Mouse (Mus musculus): Measurements from ENCODE around the gene Eif3l. TPM values are rescaled to one million over a fixed set of nuclear protein-coding genes. Genes with fewer than 3 reads are reported as not detected.

The Eif3l gene
- polyA plus RNA-seq, 1 experiment from 2014 or later, result 99.3 TPM

DNA sequence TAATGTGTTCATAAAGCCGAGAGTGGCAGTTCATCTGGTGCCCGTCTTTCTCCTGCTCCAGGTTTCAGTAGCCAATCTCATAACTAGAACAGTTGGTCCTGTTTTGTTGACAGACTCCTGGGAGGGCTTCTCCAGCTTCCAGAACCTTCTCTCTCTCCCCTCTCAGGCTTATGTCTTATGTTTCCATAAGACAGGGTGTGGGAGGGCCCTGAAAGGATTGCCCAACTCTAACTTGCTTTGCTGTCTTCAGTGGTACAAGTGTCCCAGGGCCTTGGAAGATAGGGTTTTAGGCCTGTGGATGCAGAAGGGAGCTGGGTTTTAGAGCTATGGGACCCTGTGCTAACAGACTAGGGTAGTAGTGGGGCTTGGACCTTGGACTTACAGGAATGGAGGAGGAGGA is 35.5 kb downstream of the Eif3l start:
- H3K36me3 ChIP-seq (ENCODE audit: insufficient read depth, low read length), result peaks cover 10% of the 10 kb centered on the region; the same call in 1 of the 2 replicates
- H3K27ac ChIP-seq (ENCODE audit: low read length), result no peak overlapping the region
- no peaks in the 10 kb centered on the region for H3K27me3 ChIP-seq (replicated peaks; ENCODE audit: insufficient read depth, low read length)
- H3K4me1 ChIP-seq (ENCODE audit: insufficient read depth, low read depth, low read length), result peaks cover 23% of the 10 kb centered on the region; the same call in 1 of the 2 replicates
- H3K9ac ChIP-seq (replicated peaks; ENCODE audit: low read depth), result no peak overlapping the region
- WGBS, result 51% methylated on average over 2 of the region's 2 CpGs
- peak overlapping the region; percentile 97 for H3K4me2 ChIP-seq (replicated peaks; ENCODE audit: low read depth, low read length)
- no peak for ATAC-seq
- no peaks in the 10 kb centered on the region for H3K9me3 ChIP-seq (ENCODE audit: low read length)
- TF ChIP-seq CTCF (IDR thresholded peaks at IDR 0.05), result no peak
- H3K4me3 ChIP-seq (ENCODE audit: low read depth, low read length), result peak overlapping the region; percentile 84; the same call in 1 of the 2 replicates
- peak; percentile 55 for DNase-seq (ENCODE audit: low spot score)

DNA sequence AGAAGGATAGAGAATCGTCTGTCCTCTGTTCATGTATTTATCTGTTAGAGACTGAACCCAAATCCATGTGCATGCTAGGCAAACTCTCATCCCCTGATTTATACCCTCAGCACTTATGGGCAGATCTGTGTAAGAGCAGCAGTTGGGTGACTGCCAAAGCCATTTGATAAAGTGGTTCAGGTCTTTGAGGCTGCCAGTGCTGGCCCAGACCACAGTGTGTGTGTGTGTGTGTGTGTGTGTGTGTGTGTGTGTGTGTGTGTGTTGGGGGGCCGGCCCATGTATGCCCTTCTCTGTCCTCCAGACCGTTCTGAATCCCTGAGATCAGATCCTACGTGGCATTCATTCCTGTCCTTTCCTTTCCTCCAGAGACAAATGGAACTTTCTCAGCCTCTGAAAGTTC is 36.8 kb downstream of the Eif3l start:
- Histone ChIP-seq H3K9me3 (ENCODE audit: low read length) (no peaks in the 10 kb centered on the region), H3K9ac (replicated peaks; ENCODE audit: low read depth) (no peak overlapping the region)

DNA sequence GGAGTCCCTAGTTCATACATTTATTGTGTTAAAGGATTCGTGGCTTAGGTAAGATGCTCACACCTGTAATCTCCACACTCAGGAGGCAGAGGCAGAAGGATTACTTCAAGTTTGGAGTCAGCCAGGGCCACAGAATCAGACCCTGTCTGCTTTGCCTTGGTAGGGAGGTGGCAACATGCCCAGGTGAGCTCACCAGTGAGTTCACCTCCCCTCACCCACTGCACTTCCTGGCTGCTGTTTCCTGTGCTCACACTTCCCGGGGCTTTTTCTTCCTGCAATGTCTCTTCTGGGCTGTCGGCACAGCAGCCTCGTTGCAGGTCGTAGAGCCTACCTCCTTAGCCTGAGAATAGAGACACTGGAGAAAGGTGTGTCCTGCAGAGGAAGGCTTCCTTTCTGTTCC is 40.3 kb downstream of the Eif3l start:
- TF ChIP-seq EP300 (IDR thresholded peaks at IDR 0.05) (no peak), CTCF (IDR thresholded peaks at IDR 0.05) (no peak)
- ATAC-seq, result no peak
- Histone ChIP-seq H3K4me1 (ENCODE audit: insufficient read depth, low read depth, low read length) (peaks cover 11% of the 10 kb centered on the region; the same call in 1 of the 2 replicates), H3K4me2 (replicated peaks; ENCODE audit: low read depth, low read length) (no peak overlapping the region), H3K9me3 (ENCODE audit: low read length) (no peaks in the 10 kb centered on the region), H3K4me3 (ENCODE audit: low read depth, low read length) (no peak overlapping the region), H3K27ac (ENCODE audit: low read length) (no peak overlapping the region), H3K36me3 (ENCODE audit: insufficient read depth, low read length) (peaks cover 15% of the 10 kb centered on the region; the same call in 1 of the 2 replicates), H3K27me3 (replicated peaks; ENCODE audit: insufficient read depth, low read length) (no peaks in the 10 kb centered on the region), H3K9ac (replicated peaks; ENCODE audit: low read depth) (no peak overlapping the region)
- no peak for DNase-seq (ENCODE audit: low spot score)
- 39% methylated on average over 5 of the region's 5 CpGs for WGBS

More for the DNA sequence above, 36.8 kb downstream of the Eif3l start:
- Histone ChIP-seq H3K4me2 (replicated peaks; ENCODE audit: low read depth, low read length) (no peak overlapping the region), H3K4me1 (ENCODE audit: insufficient read depth, low read depth, low read length) (peaks cover 23% of the 10 kb centered on the region; the same call in 1 of the 2 replicates), H3K4me3 (ENCODE audit: low read depth, low read length) (no peak overlapping the region), H3K36me3 (ENCODE audit: insufficient read depth, low read length) (peaks cover 15% of the 10 kb centered on the region; the same call in 1 of the 2 replicates), H3K27ac (ENCODE audit: low read length) (no peak overlapping the region), H3K27me3 (replicated peaks; ENCODE audit: insufficient read depth, low read length) (no peaks in the 10 kb centered on the region)
- ATAC-seq, result no peak
- TF ChIP-seq CTCF (IDR thresholded peaks at IDR 0.05) (no peak), EP300 (IDR thresholded peaks at IDR 0.05) (no peak)
- DNase-seq (ENCODE audit: low spot score), result peak; percentile 55
- 25% methylated on average over 4 of the region's 4 CpGs for WGBS

DNA sequence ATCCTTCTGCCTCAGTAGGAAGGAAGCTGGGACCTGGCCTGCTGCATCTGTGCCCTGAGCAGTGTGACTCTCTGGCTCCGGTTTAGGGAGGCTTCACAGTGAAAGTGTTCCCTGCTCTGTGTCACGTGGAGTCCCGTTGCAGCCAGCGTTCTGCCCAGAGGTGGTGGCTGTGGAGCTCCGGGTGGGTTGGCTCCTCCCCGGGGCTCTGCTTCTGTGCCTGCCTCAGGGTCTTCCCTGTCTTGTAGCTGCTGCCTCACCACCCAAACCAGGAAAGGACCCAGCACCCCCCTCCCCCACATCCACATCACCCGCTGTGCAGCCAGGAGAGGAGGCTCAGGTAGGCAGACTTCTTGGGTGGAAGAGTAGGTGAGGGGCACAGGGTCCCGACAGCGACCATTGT is 44.5 kb downstream of the Eif3l start:
- TF ChIP-seq EP300 (IDR thresholded peaks at IDR 0.05), result no peak
- no peak for TF ChIP-seq CTCF (IDR thresholded peaks at IDR 0.05)
- H3K36me3 ChIP-seq (ENCODE audit: insufficient read depth, low read length), result peaks cover 32% of the 10 kb centered on the region
- no peak for DNase-seq (ENCODE audit: low spot score)
- no peak overlapping the region for H3K27ac ChIP-seq (ENCODE audit: low read length)
- no peak overlapping the region for H3K4me3 ChIP-seq (ENCODE audit: low read depth, low read length)
- no peak overlapping the region for H3K4me2 ChIP-seq (replicated peaks; ENCODE audit: low read depth, low read length)
- no peak for ATAC-seq
- H3K27me3 ChIP-seq (replicated peaks; ENCODE audit: insufficient read depth, low read length), result no peaks in the 10 kb centered on the region
- H3K9ac ChIP-seq (replicated peaks; ENCODE audit: low read depth), result no peak overlapping the region
- whole genome bisulfite sequencing, result 81% methylated on average over 9 of the region's 9 CpGs
- H3K9me3 ChIP-seq (ENCODE audit: low read length), result no peaks in the 10 kb centered on the region
- no peaks in the 10 kb centered on the region for H3K4me1 ChIP-seq (ENCODE audit: insufficient read depth, low read depth, low read length)

DNA sequence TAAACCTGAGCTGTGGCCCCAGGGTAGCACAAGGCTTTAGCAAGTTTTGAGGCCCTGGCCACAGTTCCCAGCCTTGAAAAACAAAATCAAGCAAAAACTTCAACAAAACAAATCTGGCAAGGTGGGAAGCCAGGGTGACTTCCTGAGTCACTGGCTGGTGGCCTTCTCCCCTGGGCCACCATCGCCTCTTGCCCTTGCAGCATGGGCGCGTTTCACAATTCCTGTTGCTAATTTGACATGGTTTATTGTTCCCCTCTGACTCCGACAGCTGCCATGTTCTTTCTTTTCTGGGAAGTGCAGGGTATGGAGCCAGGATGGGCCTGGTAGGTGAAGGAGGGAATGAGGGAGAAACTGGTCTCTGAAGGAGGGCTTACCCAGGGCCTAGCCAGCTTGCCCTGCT is 47.1 kb downstream of the Eif3l start:
- TF ChIP-seq EP300 (IDR thresholded peaks at IDR 0.05) (no peak), CTCF (IDR thresholded peaks at IDR 0.05) (no peak)
- no peaks in the 10 kb centered on the region for H3K27me3 ChIP-seq (replicated peaks; ENCODE audit: insufficient read depth, low read length)
- no peak overlapping the region for H3K9ac ChIP-seq (replicated peaks; ENCODE audit: low read depth)
- no peak for DNase-seq (ENCODE audit: low spot score)
- H3K27ac ChIP-seq (ENCODE audit: low read length), result no peak overlapping the region
- peaks cover 27% of the 10 kb centered on the region for H3K36me3 ChIP-seq (ENCODE audit: insufficient read depth, low read length)
- ATAC-seq, result no peak
- H3K4me2 ChIP-seq (replicated peaks; ENCODE audit: low read depth, low read length), result no peak overlapping the region
- no peaks in the 10 kb centered on the region for H3K4me1 ChIP-seq (ENCODE audit: insufficient read depth, low read depth, low read length)
- 82% methylated on average over 4 of the region's 4 CpGs for WGBS
- no peak overlapping the region for H3K4me3 ChIP-seq (ENCODE audit: low read depth, low read length)
- H3K9me3 ChIP-seq (ENCODE audit: low read length), result no peaks in the 10 kb centered on the region

DNA sequence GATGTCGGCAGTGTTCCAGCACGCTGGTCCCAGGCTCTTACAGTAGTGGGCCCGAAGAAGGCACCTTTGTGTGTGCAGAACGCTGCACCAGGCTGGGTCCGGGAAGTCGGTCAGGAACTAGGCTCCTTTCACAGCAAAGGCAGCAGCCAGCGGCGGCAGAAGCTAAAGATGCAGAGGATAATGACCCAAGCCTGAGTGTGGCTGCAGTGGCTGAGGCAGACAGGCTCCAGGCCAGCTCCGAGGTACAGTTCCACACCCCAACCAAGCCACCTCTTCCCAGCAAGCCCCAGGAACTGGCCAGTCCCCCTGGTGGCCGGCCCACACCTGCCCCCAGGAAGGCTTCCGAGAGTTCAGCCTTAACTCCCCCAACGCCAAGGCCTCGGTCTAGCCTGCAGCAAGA is 47.6 kb downstream of the Eif3l start:
- Histone ChIP-seq H3K4me2 (replicated peaks; ENCODE audit: low read depth, low read length) (no peak overlapping the region), H3K4me3 (ENCODE audit: low read depth, low read length) (no peak overlapping the region), H3K9me3 (ENCODE audit: low read length) (no peaks in the 10 kb centered on the region), H3K36me3 (ENCODE audit: insufficient read depth, low read length) (peaks cover 31% of the 10 kb centered on the region), H3K27ac (ENCODE audit: low read length) (no peak overlapping the region), H3K9ac (replicated peaks; ENCODE audit: low read depth) (no peak overlapping the region), H3K4me1 (ENCODE audit: insufficient read depth, low read depth, low read length) (no peaks in the 10 kb centered on the region), H3K27me3 (replicated peaks; ENCODE audit: insufficient read depth, low read length) (no peaks in the 10 kb centered on the region)
- DNase-seq (ENCODE audit: low spot score), result no peak
- TF ChIP-seq CTCF (IDR thresholded peaks at IDR 0.05) (peak; percentile 20), EP300 (IDR thresholded peaks at IDR 0.05) (no peak)
- WGBS, result 84% methylated on average over 13 of the region's 13 CpGs
- no peak for ATAC-seq

DNA sequence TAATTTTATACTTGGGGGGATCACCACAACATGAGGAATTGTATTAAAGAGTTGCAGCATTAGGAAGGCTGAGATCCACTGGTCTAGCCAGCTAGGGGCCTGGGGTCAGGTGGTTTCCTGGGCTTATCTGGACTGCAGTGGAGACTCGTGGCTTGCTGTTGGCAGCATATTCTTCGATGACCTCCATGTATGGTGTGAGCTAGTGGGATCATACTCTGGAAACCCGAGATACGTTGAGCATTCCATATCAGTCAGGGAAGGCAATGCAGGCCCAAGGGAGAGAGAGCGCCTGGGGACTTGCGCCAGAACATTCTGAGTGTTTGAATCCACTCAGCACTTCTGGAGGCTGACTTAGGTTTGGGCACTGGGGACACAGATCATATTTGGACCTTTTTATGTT is 48.8 kb downstream of the Eif3l start:
- no peak overlapping the region for H3K4me3 ChIP-seq (ENCODE audit: low read depth, low read length)
- TF ChIP-seq CTCF (IDR thresholded peaks at IDR 0.05) (no peak), EP300 (IDR thresholded peaks at IDR 0.05) (no peak)
- H3K36me3 ChIP-seq (ENCODE audit: insufficient read depth, low read length), result peaks cover 38% of the 10 kb centered on the region
- no peaks in the 10 kb centered on the region for H3K9me3 ChIP-seq (ENCODE audit: low read length)
- DNase-seq (ENCODE audit: low spot score) (no peak), ATAC-seq (no peak)
- H3K9ac ChIP-seq (replicated peaks; ENCODE audit: low read depth), result no peak overlapping the region
- WGBS, result 77% methylated on average over 6 of the region's 6 CpGs
- no peaks in the 10 kb centered on the region for H3K27me3 ChIP-seq (replicated peaks; ENCODE audit: insufficient read depth, low read length)
- H3K27ac ChIP-seq (ENCODE audit: low read length), result no peak overlapping the region
- no peaks in the 10 kb centered on the region for H3K4me1 ChIP-seq (ENCODE audit: insufficient read depth, low read depth, low read length)
- no peak overlapping the region for H3K4me2 ChIP-seq (replicated peaks; ENCODE audit: low read depth, low read length)

Measured in lung, postnatal 0 days (tissue).